Mouse (Mus musculus) neural tube, embryonic 13.5 days (tissue): ENCODE results near the gene Adh1. TPM values are rescaled to one million over a fixed set of nuclear protein-coding genes. Genes with fewer than 3 reads are reported as not detected.

Experiments
- ATAC-seq: fragments of 200-750 bp; cut with Nextera tagmentation; 2 replicates; pipeline ENCODE4 v1.8.0; 2017; ENCODE audit warnings: low read depth, mild to moderate bottlenecking, moderate TSS enrichment, moderate library complexity
- H3K27ac ChIP-seq: fragments of 300-500 bp; sonication (generic); replicated peaks from 2 replicates; pipeline ENCODE4 v1.5.1; 2015; ENCODE audit warnings: moderate library complexity, mild to moderate bottlenecking, inconsistent platforms
- H3K27me3 ChIP-seq: fragments of 300-500 bp; sonication (generic); 2 replicates; pipeline ENCODE4 v1.6.1; 2015; ENCODE audit warnings: mild to moderate bottlenecking, inconsistent platforms
- H3K36me3 ChIP-seq: fragments of 300-500 bp; sonication (generic); 2 replicates; pipeline ENCODE4 v1.6.1; 2015; ENCODE audit warnings: mild to moderate bottlenecking, inconsistent platforms
- H3K4me1 ChIP-seq: fragments of 300-500 bp; sonication (generic); replicated peaks from 2 replicates; pipeline ENCODE4 v1.6.1; 2015; ENCODE audit warnings: inconsistent platforms
- H3K4me2 ChIP-seq: fragments of 300-500 bp; sonication (generic); 2 replicates; pipeline ENCODE4 v1.6.1; 2015; ENCODE audit warnings: inconsistent platforms, mild to moderate bottlenecking, moderate library complexity
- H3K4me3 ChIP-seq: fragments of 300-500 bp; sonication (generic); 2 replicates; pipeline ENCODE4 v1.5.1; 2015; ENCODE audit warnings: mild to moderate bottlenecking, inconsistent platforms
- H3K9ac ChIP-seq: fragments of 300-500 bp; sonication (generic); 2 replicates; pipeline ENCODE4 v1.6.1; 2015; ENCODE audit warnings: moderate library complexity, mild to moderate bottlenecking, inconsistent platforms
- H3K9me3 ChIP-seq: fragments of 300-500 bp; sonication (generic); 2 replicates; pipeline ENCODE4 v1.6.1; 2016; ENCODE audit warnings: inconsistent platforms
- WGBS: fragments of 180-500 bp; shearing (Covaris S2); methylation state at CpG from one replicate; pipeline ENCODE4 v1.1.7; 2015; 5-methylcytosine and 5-hydroxymethylcytosine counted together
- polyA plus RNA-seq: library from polyadenylated mRNA; unstranded; fragments of >200 nt; fragmentation: Nextera tagmentation; extraction: Ambion mirVana; gene quantifications from 2 replicates; pipeline ENCODE4 v1.2.1, GENCODE M21; 2015

Adh1 gene
- polyA plus RNA-seq, 1 experiment from 2014 or later = 3.6 TPM

DNA sequence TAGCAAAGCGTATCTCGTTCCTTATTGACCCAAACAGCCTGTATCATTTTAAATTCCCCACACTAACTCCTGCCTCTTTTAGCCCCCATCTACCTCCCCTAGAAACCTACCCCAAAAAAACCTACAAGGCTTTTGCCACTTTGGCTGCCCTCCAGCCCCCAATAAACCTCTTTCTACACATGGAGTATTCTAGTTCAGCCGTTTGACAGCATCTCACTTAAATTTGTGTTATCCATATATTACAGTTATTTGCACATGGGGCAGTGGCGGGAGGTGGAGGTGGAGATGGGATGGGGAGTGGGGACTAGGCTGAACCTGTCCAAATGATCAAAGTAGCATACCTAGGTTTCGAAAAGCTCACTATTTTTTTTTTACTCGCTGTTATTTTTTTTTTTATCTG, 64.7 kb downstream of the Adh1 start:
- H3K9ac ChIP-seq = no peak overlapping the region
- H3K9me3 ChIP-seq = 0 out of 2 replicates have a peak, but pooled peaks cover 6% of the 10 kb centered on the region
- H3K36me3 ChIP-seq = no peaks in the 10 kb centered on the region
- H3K4me3 ChIP-seq = no peak overlapping the region
- ATAC-seq = no peak
- no peaks in the 10 kb centered on the region for H3K4me1 ChIP-seq
- no peak overlapping the region for H3K4me2 ChIP-seq
- no peaks in the 10 kb centered on the region for H3K27me3 ChIP-seq
- H3K27ac ChIP-seq = no peak overlapping the region
- 93% methylated on average over 6 of the region's 6 CpGs for WGBS

DNA sequence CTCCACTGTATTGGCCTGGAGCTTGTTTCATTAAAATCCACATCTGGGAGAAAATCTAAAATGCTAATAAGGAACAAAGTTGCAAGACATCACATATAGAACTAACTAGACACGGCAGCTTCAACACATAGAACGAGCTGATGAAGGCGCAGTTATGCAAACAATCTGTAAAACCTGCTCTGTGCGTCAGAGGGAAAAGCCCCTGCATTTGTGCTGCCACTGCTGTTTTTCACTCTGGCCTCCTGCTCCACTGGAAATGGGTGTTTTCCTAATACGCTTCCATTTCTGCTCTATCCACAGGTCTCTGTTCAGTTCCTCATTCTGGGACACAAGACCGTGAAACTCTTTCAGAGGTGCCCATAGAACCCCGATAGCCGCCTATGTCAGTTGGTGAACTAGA, 73.1 kb downstream of the Adh1 start:
- Histone ChIP-seq H3K9me3 (no peaks in the 10 kb centered on the region), H3K9ac (no peak overlapping the region), H3K27ac (no peak overlapping the region), H3K4me1 (no peaks in the 10 kb centered on the region), H3K36me3 (no peaks in the 10 kb centered on the region), H3K4me2 (no peak overlapping the region), H3K27me3 (no peaks in the 10 kb centered on the region), H3K4me3 (no peak overlapping the region)
- ATAC-seq = no peak
- WGBS = 90% methylated on average over 8 of the region's 8 CpGs

DNA sequence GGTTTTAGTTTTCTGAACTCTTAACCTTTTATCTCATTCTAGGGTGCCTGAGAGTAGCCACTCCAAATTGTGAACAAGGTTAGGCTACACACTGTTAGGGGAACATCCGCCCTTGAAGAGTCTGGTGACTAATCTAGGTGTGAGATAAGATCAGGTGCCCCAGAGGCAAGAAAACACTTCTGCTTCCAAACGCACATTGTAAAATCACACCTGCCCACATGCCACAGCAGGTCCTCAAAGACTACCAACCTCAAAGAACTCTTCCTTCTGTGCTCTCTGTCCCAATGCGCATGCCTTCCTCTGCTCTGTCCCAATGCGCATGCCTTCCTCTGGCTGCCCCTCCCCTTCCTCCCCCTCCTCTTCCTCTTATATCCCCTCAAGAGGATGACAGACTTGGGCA, 73.5 kb downstream of the Adh1 start:
- no peaks in the 10 kb centered on the region for H3K9me3 ChIP-seq
- H3K9ac ChIP-seq = no peak overlapping the region
- H3K4me1 ChIP-seq = no peaks in the 10 kb centered on the region
- ATAC-seq = no peak
- no peak overlapping the region for H3K27ac ChIP-seq
- 86% methylated on average over 4 of the region's 4 CpGs for WGBS
- no peaks in the 10 kb centered on the region for H3K27me3 ChIP-seq
- no peak overlapping the region for H3K4me2 ChIP-seq
- H3K36me3 ChIP-seq = no peaks in the 10 kb centered on the region
- H3K4me3 ChIP-seq = no peak overlapping the region

DNA sequence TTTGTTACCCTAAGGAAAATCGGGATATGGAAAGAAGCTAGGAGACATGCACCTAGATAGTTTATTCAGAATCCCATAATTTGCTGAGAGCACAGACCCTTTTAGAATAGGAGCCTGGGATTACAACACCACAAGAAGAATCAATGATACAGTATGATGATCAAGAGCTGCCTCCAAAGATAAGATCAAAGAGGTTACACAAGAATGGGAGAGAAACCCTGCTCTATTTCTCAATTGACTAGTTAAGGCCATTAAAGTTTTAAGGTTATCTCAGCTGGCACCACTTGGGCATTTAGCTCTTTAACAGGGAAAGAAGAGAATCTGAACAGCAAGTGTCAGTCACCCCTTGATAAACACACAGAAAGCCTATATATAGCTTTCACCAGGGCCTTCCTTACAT, 74.8 kb downstream of the Adh1 start:
- H3K27me3 ChIP-seq = no peaks in the 10 kb centered on the region
- no peak overlapping the region for H3K27ac ChIP-seq
- no peaks in the 10 kb centered on the region for H3K9me3 ChIP-seq
- ATAC-seq = no peak
- H3K4me2 ChIP-seq = no peak overlapping the region
- H3K36me3 ChIP-seq = no peaks in the 10 kb centered on the region
- WGBS = 96% methylated on average over 1 of the region's 1 CpGs
- H3K4me1 ChIP-seq = no peaks in the 10 kb centered on the region
- no peak overlapping the region for H3K9ac ChIP-seq
- H3K4me3 ChIP-seq = no peak overlapping the region

DNA sequence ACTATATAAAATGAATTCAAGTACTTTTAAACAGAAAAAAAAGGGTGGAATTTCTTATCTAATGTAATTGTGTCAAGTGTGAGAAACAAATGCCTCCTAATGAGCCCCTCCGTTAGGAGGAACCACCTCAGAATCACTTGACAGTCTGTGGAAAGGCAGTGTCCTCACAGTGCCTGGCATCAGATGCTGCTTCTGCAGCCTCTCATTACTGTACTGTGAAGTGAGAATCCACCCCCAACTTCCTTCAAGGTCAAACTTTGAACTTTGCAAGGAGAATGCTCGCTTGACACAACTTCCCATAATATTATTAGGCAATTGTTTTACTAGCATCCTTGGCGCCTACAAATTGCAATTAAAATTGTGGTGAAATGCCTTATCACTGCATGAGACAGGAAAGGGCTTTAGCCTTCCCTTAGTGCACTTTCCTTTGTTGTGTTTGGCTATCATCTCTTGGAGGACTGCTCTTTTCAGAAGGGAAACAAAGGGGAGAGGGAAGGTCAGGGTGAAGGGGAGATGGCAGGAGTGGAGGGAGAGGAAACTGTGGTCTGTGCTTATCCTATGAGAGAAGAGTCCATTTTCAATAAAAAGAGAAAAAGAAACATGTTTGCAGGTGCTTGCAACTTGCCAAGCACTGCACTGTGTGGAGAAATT, 75.4 kb downstream of the Adh1 start:
- no peaks in the 10 kb centered on the region for H3K36me3 ChIP-seq
- H3K9ac ChIP-seq = no peak overlapping the region
- no peak overlapping the region for H3K4me3 ChIP-seq
- 67% methylated on average over 3 of the region's 3 CpGs for WGBS
- no peaks in the 10 kb centered on the region for H3K4me1 ChIP-seq
- no peaks in the 10 kb centered on the region for H3K9me3 ChIP-seq
- ATAC-seq = no peak
- no peaks in the 10 kb centered on the region for H3K27me3 ChIP-seq
- H3K4me2 ChIP-seq = no peak overlapping the region
- H3K27ac ChIP-seq = no peak overlapping the region

Other genes with a start within 250 kb of the Adh1 start
- 0.13 and 0.22 TPM in 2 replicates for gene 1110002E22Rik, start 195.9 kb upstream of the Adh1 start, polyA plus RNA-seq
- 0.15 TPM in 1 of 2 replicates, not detected in the other for gene Gm5105, start 193.6 kb upstream of the Adh1 start, polyA plus RNA-seq
- gene Trmt10a, start 117.5 kb upstream of the Adh1 start, polyA plus RNA-seq = 7.2 and 9.0 TPM in 2 replicates
- gene Mttp, start 116.0 kb upstream of the Adh1 start, polyA plus RNA-seq = 7.6 and 10.4 TPM in 2 replicates
- gene 4930579F01Rik, start 67.2 kb upstream of the Adh1 start, polyA plus RNA-seq = not detected in 2 replicates
- 0.14 and 0.41 TPM in 2 replicates for gene Adh7, start 43.2 kb upstream of the Adh1 start, polyA plus RNA-seq
- gene Adh6a, start 52.3 kb downstream of the Adh1 start, polyA plus RNA-seq = 0.14 TPM in 1 of 2 replicates, not detected in the other
- 0.17 and 0.29 TPM in 2 replicates for gene Adh6b, start 80.8 kb downstream of the Adh1 start, polyA plus RNA-seq
- not detected in 2 replicates for gene Adh4, start 154.5 kb downstream of the Adh1 start, polyA plus RNA-seq
- gene Adh5, start 182.1 kb downstream of the Adh1 start, polyA plus RNA-seq = 218 and 255 TPM in 2 replicates
- gene Metap1, start 228.5 kb downstream of the Adh1 start, polyA plus RNA-seq = 46.1 and 53.1 TPM in 2 replicates